Mouse (Mus musculus) c-Kit-negative CD71-positive TER-119-positive erythroid progenitor cells, embryonic 14.5 days (primary cell): ENCODE measurements around the gene Otof.

Source experiments
- DNase-seq: peaks from one replicate; pipeline ENCODE4 v3.0.0-alpha.2; 2013; ENCODE audit warnings: low read depth, low spot score

Otof gene

GRCm38 (mm10) chr5:30461821-30462220, at the start of gene Otof:
Otof (minus strand) TSS chr5:30461932.
- no peak for DNase-seq

GRCm38 (mm10) chr5:30497299-30497698, 35.6 kb upstream of the Otof start:
- no peak for DNase-seq

- DNase-seq = no peak
These were observed 35.1 kb upstream of the Otof start for GRCm38 (mm10) chr5:30496821-30497220.

- DNase-seq = no peak
These were observed 33.6 kb upstream of the Otof start for GRCm38 (mm10) chr5:30495288-30495687.

GRCm38 (mm10) chr5:30494606-30495005, 32.9 kb upstream of the Otof start:
- no peak for DNase-seq

- DNase-seq = no peak
These were observed 32.0 kb upstream of the Otof start for GRCm38 (mm10) chr5:30493723-30494122.

GRCm38 (mm10) chr5:30490845-30491244, 29.1 kb upstream of the Otof start:
- no peak for DNase-seq

DNA sequence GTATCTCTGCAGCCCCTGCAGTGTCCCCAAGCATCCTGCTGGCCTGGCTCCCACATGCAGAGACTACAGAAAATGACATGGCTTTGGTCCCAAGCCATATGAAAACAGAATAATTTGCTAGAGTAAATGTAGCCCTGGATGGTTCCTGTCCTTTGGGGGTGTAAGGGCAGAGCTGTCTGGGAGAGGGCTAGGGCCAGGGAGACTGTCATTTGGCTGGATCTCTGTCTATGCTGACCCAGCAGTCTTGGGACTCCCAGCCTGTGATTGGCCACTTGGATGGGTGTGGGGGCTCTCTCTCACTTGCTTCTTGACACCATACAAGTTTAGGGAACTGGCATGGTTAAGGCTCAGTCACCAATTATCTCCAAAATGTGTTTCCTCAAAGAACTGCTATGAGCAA, 28.5 kb upstream of the Otof start:
- DNase-seq = no peak

DNA sequence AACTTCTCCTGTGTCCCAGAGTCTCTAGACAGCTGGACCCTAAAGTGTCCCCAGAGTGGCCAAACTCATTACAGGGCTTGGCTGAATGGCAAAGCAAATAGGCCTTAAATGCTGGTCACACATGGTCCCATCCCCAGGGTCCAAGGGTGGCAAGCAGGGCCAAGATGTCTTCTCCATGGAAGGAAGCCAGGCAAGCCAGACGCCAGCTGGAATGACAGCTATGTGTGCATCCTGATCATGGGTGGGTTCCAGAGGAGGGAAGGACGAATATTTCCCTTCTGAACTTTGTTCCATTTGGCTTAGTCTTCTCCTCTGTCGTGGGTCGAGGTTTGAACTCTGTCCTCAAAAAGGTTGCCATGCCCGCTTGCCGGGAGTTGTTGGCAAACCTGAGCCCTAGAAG, 23.4 kb upstream of the Otof start:
- no peak for DNase-seq

DNA sequence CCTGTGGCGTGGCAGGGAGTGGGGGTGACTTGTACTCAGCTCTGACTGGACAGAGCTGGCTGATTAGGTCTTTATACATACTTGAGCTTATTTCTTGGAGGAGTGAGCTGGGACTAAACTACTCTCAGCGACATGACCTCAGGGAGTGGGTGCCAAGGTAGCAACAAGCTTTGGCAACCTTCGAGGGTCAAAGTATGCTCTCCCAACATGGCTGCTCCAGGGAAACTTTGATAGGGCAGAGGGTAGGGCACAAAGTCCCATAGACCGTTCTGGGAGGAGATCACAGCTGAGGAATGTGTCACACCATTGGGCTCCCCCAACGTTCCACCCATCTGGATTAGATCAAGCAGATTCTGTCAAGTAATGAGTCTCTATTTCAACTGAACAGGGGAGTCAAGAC, 22.9 kb upstream of the Otof start:
- DNase-seq = no peak

GRCm38 (mm10) chr5:30483533-30483932, 21.8 kb upstream of the Otof start:
- DNase-seq = no peak

DNA sequence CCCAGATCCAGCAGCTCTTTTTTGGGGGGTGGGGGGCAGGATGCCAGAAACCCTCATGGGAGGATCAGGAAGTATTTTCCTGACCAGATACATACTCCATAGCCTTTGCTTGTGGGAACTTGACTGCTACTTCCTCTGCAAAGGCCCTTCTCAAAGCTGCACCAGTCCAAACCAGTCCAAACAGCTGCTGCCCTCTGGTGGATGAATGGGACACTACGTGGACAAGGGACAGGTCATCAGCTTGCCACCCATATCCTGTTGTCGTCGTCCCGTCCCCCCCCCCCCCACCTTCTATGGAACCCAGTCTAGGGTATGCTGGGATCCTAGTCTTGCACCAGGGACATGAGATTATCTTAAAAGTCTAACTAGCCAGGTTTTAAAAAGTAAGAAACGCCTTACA, 20.6 kb upstream of the Otof start:
- DNase-seq = no peak

DNA sequence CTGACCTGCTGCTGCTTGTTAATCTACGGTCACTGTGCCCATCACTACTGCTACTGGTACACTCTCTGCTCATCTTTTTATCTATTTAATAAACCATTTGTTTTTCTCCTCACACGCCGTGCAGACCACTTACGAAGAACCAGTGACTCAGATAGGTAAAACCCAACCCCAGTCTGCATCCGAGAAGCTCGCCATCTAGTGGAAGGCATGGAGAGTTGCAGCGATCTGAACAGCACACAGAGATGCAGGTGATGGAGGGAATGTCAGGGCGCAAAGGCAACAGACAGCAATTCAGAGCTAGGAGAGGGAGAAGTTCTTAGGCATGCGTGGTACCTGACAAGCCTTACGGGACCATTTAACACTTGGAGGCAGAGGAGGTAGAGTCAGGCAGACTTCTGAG, 14.8 kb upstream of the Otof start:
- DNase-seq = no peak

GRCm38 (mm10) chr5:30472148-30472547, 10.4 kb upstream of the Otof start:
- no peak for DNase-seq

DNA sequence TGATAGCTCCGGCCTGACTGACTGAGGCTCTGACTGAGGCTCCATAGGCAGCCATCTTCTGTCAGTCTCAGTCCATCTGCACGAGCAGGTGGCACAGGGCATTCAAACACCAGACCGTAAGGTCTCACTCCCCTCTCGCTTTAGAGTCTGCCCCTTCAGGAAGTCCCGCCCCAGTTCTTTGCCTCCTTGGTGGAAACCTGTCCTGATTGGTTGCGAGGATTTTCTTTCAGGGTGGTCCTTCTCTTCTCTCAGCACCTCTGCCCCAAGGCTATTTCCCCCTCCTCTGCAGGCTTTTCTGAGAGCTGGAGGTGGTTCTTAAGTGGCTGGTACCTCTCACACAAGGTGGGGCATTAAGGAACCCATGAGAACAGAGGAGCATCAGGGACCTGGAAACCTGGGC, 8.7 kb upstream of the Otof start:
- DNase-seq = no peak

- DNase-seq = no peak
These were observed 4.6 kb upstream of the Otof start for GRCm38 (mm10) chr5:30466315-30466714.

GRCm38 (mm10) chr5:30465861-30466260, 4.1 kb upstream of the Otof start, which contains the start of gene 1700001C02Rik:
1700001C02Rik (plus strand) TSS chr5:30466047.
- no peak for DNase-seq

- no peak for DNase-seq
These were observed 1.6 kb downstream of the Otof start for GRCm38 (mm10) chr5:30460155-30460554.

- DNase-seq = no peak
These were observed 5.7 kb downstream of the Otof start for GRCm38 (mm10) chr5:30456056-30456455.

- DNase-seq = no peak
These were observed 17.3 kb downstream of the Otof start for GRCm38 (mm10) chr5:30444327-30444895.

GRCm38 (mm10) chr5:30442196-30442595, 19.5 kb downstream of the Otof start:
- DNase-seq = no peak

GRCm38 (mm10) chr5:30440308-30440906, 21.3 kb downstream of the Otof start:
- DNase-seq = no peak

DNA sequence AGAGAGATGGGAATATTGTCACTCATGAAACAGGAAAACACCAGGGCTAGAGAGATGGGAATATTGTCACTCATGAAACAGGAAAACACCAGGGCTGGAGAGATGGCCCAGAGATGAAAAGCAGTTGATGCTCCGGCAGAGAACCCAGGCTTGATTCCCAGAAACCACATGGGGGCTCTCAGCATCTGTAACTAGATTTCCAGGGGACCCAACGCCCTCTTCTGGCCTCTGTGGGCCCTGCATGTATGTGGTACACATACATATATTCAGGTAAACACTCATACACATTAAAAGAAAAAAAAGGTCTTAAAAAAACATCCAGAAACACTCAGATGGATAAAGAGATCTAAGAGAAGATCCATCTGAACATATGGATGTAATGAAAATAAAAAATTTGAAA, 22.8 kb downstream of the Otof start:
- DNase-seq = no peak

DNA sequence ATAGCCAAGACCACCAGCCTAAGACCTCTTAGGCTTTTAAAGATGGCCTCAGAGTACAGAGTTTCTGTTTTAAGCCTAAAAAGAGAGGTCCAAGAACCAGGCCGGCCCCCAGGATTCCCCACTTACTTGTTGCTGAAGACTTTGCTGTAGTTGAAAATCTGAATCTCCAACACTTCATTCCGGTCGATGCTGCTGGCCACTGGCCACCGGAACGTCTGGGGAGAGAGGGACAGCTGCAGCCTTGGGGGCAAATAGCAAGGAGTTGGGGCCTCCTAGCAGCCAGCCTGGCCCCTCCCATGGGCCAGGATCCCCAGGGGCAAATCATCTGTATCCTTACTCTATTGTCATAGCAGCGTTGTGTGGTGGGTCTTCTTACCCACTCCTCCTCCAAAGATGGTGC, 34.3 kb downstream of the Otof start:
- no peak for DNase-seq
